Mouse (Mus musculus): Measurements from ENCODE around the gene Cnfn.
"Not testable (repeated sequence)": the region's sequence is repeated elsewhere in the genome, so short reads cannot be mapped to it uniquely, and the experiment has no call there.

Gene Cnfn

DNA sequence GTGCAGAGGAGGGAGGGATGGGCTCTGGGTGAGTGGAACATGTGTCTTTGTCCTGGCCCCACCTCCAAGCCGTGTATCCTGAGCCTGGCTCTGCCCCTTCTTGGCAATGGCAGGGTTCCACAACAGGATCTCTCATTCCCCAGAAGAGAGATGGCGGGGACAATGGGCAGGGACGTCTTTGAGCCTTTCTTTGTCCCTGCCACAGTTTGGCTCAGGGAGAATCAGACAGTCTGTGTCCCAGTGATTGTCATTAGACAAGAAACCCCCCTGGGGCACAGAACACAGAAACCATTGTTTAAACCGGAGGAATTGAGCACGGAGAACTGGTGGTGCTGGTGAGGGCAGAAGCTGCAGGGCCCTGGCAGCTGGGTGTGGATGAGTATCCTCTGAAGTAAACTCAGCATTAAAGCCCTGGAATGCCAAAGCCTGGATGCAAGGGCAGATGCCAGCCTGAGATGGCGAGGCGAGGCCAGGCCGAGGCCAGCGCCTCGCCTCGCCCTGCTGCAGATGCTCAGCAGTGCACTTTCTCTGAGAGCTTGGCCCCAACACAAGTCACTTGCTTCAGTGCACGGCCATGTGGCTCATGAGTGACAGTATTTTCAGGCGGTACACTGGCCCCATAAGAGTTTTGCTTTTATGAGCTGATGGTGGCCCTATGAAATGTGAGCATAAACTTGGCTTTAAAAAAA lies 3.4 kb downstream of the Cnfn start:
- DNase-seq (ENCODE audit: low read depth in 1 of 2, low spot score in 2 of 2) = no peak

GRCm38 (mm10) chr7:25363632-25364031 lies 5.9 kb downstream of the Cnfn start:
- DNase-seq (ENCODE audit: low read depth in 1 of 2, low spot score in 2 of 2) = no peak

- DNase-seq (ENCODE audit: low read depth in 1 of 2, low spot score in 2 of 2) = no peak
Observed at GRCm38 (mm10) chr7:25363151-25363550, 6.4 kb downstream of the Cnfn start.

GRCm38 (mm10) chr7:25358721-25359206 lies 10.8 kb downstream of the Cnfn start:
- no peak for DNase-seq (ENCODE audit: low read depth in 1 of 2, low spot score in 2 of 2)

- no peak for DNase-seq (ENCODE audit: low read depth in 1 of 2, low spot score in 2 of 2)
Observed at GRCm38 (mm10) chr7:25348861-25349260, 20.7 kb downstream of the Cnfn start.

- no peak for DNase-seq (ENCODE audit: low read depth in 1 of 2, low spot score in 2 of 2)
Observed at GRCm38 (mm10) chr7:25341000-25341784, 28.3 kb downstream of the Cnfn start.

DNA sequence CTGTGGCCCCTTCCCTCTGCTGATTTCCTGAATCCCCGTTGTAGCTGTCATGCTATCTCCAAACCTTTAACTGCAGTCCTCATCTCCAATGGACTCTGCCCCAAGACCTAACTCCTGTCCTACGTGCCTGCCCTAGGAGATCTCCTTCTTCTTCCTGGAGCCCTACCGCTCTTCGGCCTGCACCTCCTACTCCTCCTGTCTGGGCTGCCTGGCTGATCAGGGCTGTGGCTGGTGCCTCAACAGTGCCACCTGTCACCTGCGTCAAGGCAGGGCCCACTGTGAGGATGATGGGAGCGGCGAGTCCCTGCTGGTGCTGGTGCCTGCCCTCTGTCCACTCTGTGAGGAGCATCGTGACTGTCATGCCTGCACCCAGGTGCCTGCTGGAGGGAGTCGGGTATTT lies 30.2 kb downstream of the Cnfn start:
- DNase-seq (ENCODE audit: low read depth in 1 of 2, low spot score in 2 of 2) = no peak

DNA sequence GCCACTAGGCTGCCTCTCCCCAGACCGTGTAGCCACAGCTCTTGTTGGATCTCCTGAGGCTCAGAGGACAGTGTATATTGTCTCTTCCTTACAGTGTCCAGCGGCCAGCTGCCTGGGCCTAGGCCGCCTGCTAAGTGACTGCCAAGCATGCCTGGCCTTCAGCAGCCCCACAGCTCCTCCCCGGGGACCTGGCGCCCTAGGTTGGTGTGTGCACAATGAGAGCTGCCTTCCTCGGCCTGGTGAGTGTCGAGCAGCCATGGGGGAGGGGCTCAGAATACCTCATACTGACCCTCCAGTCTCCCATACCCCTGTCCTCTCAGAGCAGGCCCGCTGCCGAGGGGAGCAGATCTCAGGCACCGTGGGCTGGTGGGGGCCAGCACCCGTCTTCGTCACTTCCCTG lies 35.1 kb downstream of the Cnfn start:
- no peak for DNase-seq (ENCODE audit: low read depth in 1 of 2, low spot score in 2 of 2)

GRCm38 (mm10) chr7:25333596-25334307 lies 35.8 kb downstream of the Cnfn start:
- DNase-seq (ENCODE audit: low read depth in 1 of 2, low spot score in 2 of 2) = peak; percentile 18 to 44

GRCm38 (mm10) chr7:25326233-25326632 lies 43.3 kb downstream of the Cnfn start:
- DNase-seq (ENCODE audit: low read depth in 1 of 2, low spot score in 2 of 2) = no peak

- DNase-seq (ENCODE audit: low read depth in 1 of 2, low spot score in 2 of 2) = not testable (repeated sequence)
Observed at GRCm38 (mm10) chr7:25325431-25325830, 44.1 kb downstream of the Cnfn start.

GRCm38 (mm10) chr7:25323219-25323618 lies 46.3 kb downstream of the Cnfn start:
- no peak for DNase-seq (ENCODE audit: low read depth in 1 of 2, low spot score in 2 of 2)

GRCm38 (mm10) chr7:25322058-25322484 lies 47.5 kb downstream of the Cnfn start:
- no peak for DNase-seq (ENCODE audit: low read depth in 1 of 2, low spot score in 2 of 2)
